Mouse (Mus musculus) kidney, embryonic 15.5 days (tissue): ENCODE measurements around the gene Chpf2. TPM values are rescaled to one million over a fixed set of nuclear protein-coding genes. Genes with fewer than 3 reads are reported as not detected.

Experiments used
- ATAC-seq: fragments of 200-750 bp; cut with Nextera tagmentation; replicated peaks from 2 replicates; pipeline ENCODE4 v1.8.0; 2017; ENCODE audit warnings: moderate TSS enrichment; ENCODE audit not compliant: low FRiP score
- H3K27ac ChIP-seq: fragments of 300-500 bp; sonication (generic); 2 replicates; pipeline ENCODE4 v1.5.1; 2015; ENCODE audit warnings: mild to moderate bottlenecking, inconsistent platforms
- H3K27me3 ChIP-seq: fragments of 300-500 bp; sonication (generic); 2 replicates; pipeline ENCODE4 v1.6.1; 2015; ENCODE audit warnings: inconsistent platforms
- H3K36me3 ChIP-seq: fragments of 300-500 bp; sonication (generic); 2 replicates; pipeline ENCODE4 v1.6.1; 2015; ENCODE audit warnings: inconsistent platforms
- H3K4me1 ChIP-seq: fragments of 300-500 bp; sonication (generic); 2 replicates; pipeline ENCODE4 v1.6.1; 2015; ENCODE audit warnings: inconsistent platforms
- H3K4me2 ChIP-seq: fragments of 300-500 bp; sonication (generic); 2 replicates; pipeline ENCODE4 v1.6.1; 2015; ENCODE audit warnings: moderate library complexity, mild to moderate bottlenecking, inconsistent platforms
- H3K4me3 ChIP-seq: fragments of 300-500 bp; sonication (generic); replicated peaks from 2 replicates; pipeline ENCODE4 v1.5.1; 2015; ENCODE audit warnings: mild to moderate bottlenecking, inconsistent platforms
- H3K9ac ChIP-seq: fragments of 300-500 bp; sonication (generic); 2 replicates; pipeline ENCODE4 v1.6.1; 2015; ENCODE audit warnings: mild to moderate bottlenecking, inconsistent platforms
- H3K9me3 ChIP-seq: fragments of 300-500 bp; sonication (generic); replicated peaks from 2 replicates; pipeline ENCODE4 v1.6.1; 2016; ENCODE audit warnings: inconsistent platforms
- WGBS: fragments of 180-500 bp; shearing (Covaris S2); methylation state at CpG from one replicate; pipeline ENCODE4 v1.1.7; 2015; ENCODE audit warnings: mixed read lengths; 5-methylcytosine and 5-hydroxymethylcytosine counted together
- polyA plus RNA-seq: library from polyadenylated mRNA; unstranded; fragments of >200 nt; fragmentation: Nextera tagmentation; extraction: Ambion mirVana; gene quantifications from 2 replicates; pipeline ENCODE4 v1.2.1, GENCODE M21; 2015

The Chpf2 gene
- polyA plus RNA-seq, 1 experiment from 2014 or later, result 24.7 TPM

- Histone ChIP-seq H3K4me1 (peaks cover 83% of the 10 kb centered on the region), H3K4me2 (peak overlapping the region; percentile 90), H3K27ac (peak overlapping the region; percentile 99), H3K27me3 (peaks cover 6% of the 10 kb centered on the region; the same call in 1 of the 2 replicates), H3K4me3 (peak overlapping the region; percentile 66), H3K9me3 (no peaks in the 10 kb centered on the region), H3K36me3 (no peaks in the 10 kb centered on the region), H3K9ac (peak overlapping the region; percentile 79)
- under 1% methylated on average over 33 of the region's 33 CpGs for WGBS
- ATAC-seq, result no peak
Measured at GRCm38 (mm10) chr5:24601071-24601835, 14.7 kb downstream of the Chpf2 start.

GRCm38 (mm10) chr5:24601911-24602750, 15.6 kb downstream of the Chpf2 start:
- peak overlapping the region; percentile 66 for H3K4me3 ChIP-seq
- H3K4me2 ChIP-seq, result peak overlapping the region; percentile 90
- ATAC-seq, result peak; percentile 37
- WGBS, result under 1% methylated on average over 73 of the region's 73 CpGs
- no peaks in the 10 kb centered on the region for H3K9me3 ChIP-seq
- peaks cover 83% of the 10 kb centered on the region for H3K4me1 ChIP-seq
- H3K27ac ChIP-seq, result peak overlapping the region; percentile 99
- H3K9ac ChIP-seq, result peak overlapping the region; percentile 79
- peaks cover 6% of the 10 kb centered on the region; the same call in 1 of the 2 replicates for H3K27me3 ChIP-seq
- no peaks in the 10 kb centered on the region for H3K36me3 ChIP-seq

GRCm38 (mm10) chr5:24602751-24603343, 16.3 kb downstream of the Chpf2 start:
- Histone ChIP-seq H3K9me3 (no peaks in the 10 kb centered on the region), H3K36me3 (no peaks in the 10 kb centered on the region), H3K27ac (peak overlapping the region; percentile 99), H3K27me3 (peaks cover 5% of the 10 kb centered on the region; the same call in 1 of the 2 replicates), H3K4me3 (peak overlapping the region; percentile 66), H3K4me1 (peaks cover 79% of the 10 kb centered on the region), H3K9ac (peak overlapping the region; percentile 79), H3K4me2 (peak overlapping the region; percentile 90)
- ATAC-seq, result peak; percentile 75
- 3% methylated on average over 16 of the region's 16 CpGs for WGBS

GRCm38 (mm10) chr5:24603431-24604010, 17.0 kb downstream of the Chpf2 start:
- Histone ChIP-seq H3K4me3 (peak overlapping the region; percentile 66; the same call in 1 of the 2 replicates), H3K27me3 (no peaks in the 10 kb centered on the region), H3K27ac (peak overlapping the region; percentile 99), H3K4me2 (peak overlapping the region; percentile 90), H3K9me3 (no peaks in the 10 kb centered on the region), H3K9ac (peak overlapping the region; percentile 86), H3K4me1 (peaks cover 76% of the 10 kb centered on the region), H3K36me3 (no peaks in the 10 kb centered on the region)
- no peak for ATAC-seq
- WGBS, result 57% methylated on average over 8 of the region's 8 CpGs

- Histone ChIP-seq H3K9ac (peak overlapping the region; percentile 86), H3K36me3 (no peaks in the 10 kb centered on the region), H3K4me1 (peaks cover 71% of the 10 kb centered on the region), H3K4me2 (peak overlapping the region; percentile 71), H3K27ac (peak overlapping the region; percentile 99), H3K27me3 (no peaks in the 10 kb centered on the region; the same call in 1 of the 2 replicates), H3K4me3 (peak overlapping the region; percentile 75), H3K9me3 (no peaks in the 10 kb centered on the region)
- ATAC-seq, result no peak
- 18% methylated on average over 12 of the region's 12 CpGs for WGBS
Measured at GRCm38 (mm10) chr5:24604080-24604655, 17.6 kb downstream of the Chpf2 start.

GRCm38 (mm10) chr5:24604656-24605100, 18.1 kb downstream of the Chpf2 start:
- H3K9me3 ChIP-seq, result no peaks in the 10 kb centered on the region
- peak overlapping the region; percentile 75 for H3K4me3 ChIP-seq
- ATAC-seq, result peak; percentile 78
- H3K4me2 ChIP-seq, result peak overlapping the region; percentile 71
- under 1% methylated on average over 44 of the region's 46 CpGs for WGBS
- H3K36me3 ChIP-seq, result no peaks in the 10 kb centered on the region
- H3K27ac ChIP-seq, result peak overlapping the region; percentile 99
- H3K4me1 ChIP-seq, result peaks cover 69% of the 10 kb centered on the region
- peak overlapping the region; percentile 86 for H3K9ac ChIP-seq
- H3K27me3 ChIP-seq, result no peaks in the 10 kb centered on the region; the same call in 1 of the 2 replicates

GRCm38 (mm10) chr5:24605321-24605979, 18.9 kb downstream of the Chpf2 start:
- peak overlapping the region; percentile 71 for H3K4me2 ChIP-seq
- peak overlapping the region; percentile 75 for H3K4me3 ChIP-seq
- WGBS, result 13% methylated on average over 6 of the region's 6 CpGs
- peaks cover 65% of the 10 kb centered on the region for H3K4me1 ChIP-seq
- no peaks in the 10 kb centered on the region for H3K9me3 ChIP-seq
- H3K27me3 ChIP-seq, result no peaks in the 10 kb centered on the region; the same call in 1 of the 2 replicates
- peak overlapping the region; percentile 86 for H3K9ac ChIP-seq
- no peaks in the 10 kb centered on the region for H3K36me3 ChIP-seq
- no peak for ATAC-seq
- H3K27ac ChIP-seq, result peak overlapping the region; percentile 99

GRCm38 (mm10) chr5:24605980-24606665, 19.6 kb downstream of the Chpf2 start:
- peaks cover 58% of the 10 kb centered on the region for H3K4me1 ChIP-seq
- H3K27me3 ChIP-seq, result no peaks in the 10 kb centered on the region; the same call in 1 of the 2 replicates
- ATAC-seq, result no peak
- no peak overlapping the region for H3K4me3 ChIP-seq
- no peaks in the 10 kb centered on the region for H3K36me3 ChIP-seq
- H3K4me2 ChIP-seq, result peak overlapping the region; percentile 71
- WGBS, result 30% methylated on average over 14 of the region's 14 CpGs
- peak overlapping the region; percentile 99 for H3K27ac ChIP-seq
- peak overlapping the region; percentile 86; the same call in 1 of the 2 replicates for H3K9ac ChIP-seq
- H3K9me3 ChIP-seq, result no peaks in the 10 kb centered on the region

GRCm38 (mm10) chr5:24609388-24609787, 22.8 kb downstream of the Chpf2 start:
- H3K4me1 ChIP-seq, result peaks cover 41% of the 10 kb centered on the region
- no peak overlapping the region for H3K4me2 ChIP-seq
- no peaks in the 10 kb centered on the region for H3K36me3 ChIP-seq
- no peaks in the 10 kb centered on the region for H3K9me3 ChIP-seq
- no peaks in the 10 kb centered on the region; the same call in 1 of the 2 replicates for H3K27me3 ChIP-seq
- H3K27ac ChIP-seq, result no peak overlapping the region
- WGBS, result 60% methylated on average over 5 of the region's 5 CpGs
- ATAC-seq, result no peak
- H3K4me3 ChIP-seq, result no peak overlapping the region
- no peak overlapping the region for H3K9ac ChIP-seq
